Mouse (Mus musculus): ENCODE results near the gene Tipin. TPM values are rescaled to one million over a fixed set of nuclear protein-coding genes. Genes with fewer than 3 reads are reported as not detected.
"Not testable (repeated sequence)": the region's sequence is repeated elsewhere in the genome, so short reads cannot be mapped to it uniquely, and the experiment has no call there.

Gene Tipin
- total and polyA plus RNA-seq, 2 experiments from 2014 or later = 47.4 to 71.1 TPM

- Histone ChIP-seq H3K27me3 (ENCODE audit: insufficient read depth, low read length) (no peaks in the 10 kb centered on the region), H3K9me3 (ENCODE audit: low read length) (no peaks in the 10 kb centered on the region), H3K27ac (ENCODE audit: low read depth, low read length) (no peak overlapping the region), H3K9ac (replicated peaks; ENCODE audit: low read length, poor library complexity, severe bottlenecking) (no peak overlapping the region), H3K4me3 (ENCODE audit: low read depth, low read length) (no peak overlapping the region), H3K4me1 (ENCODE audit: insufficient read depth, low read length) (no peaks in the 10 kb centered on the region), H3K36me3 (ENCODE audit: insufficient read depth, low read length) (no peaks in the 10 kb centered on the region), H3K4me2 (ENCODE audit: low read depth, low read length, poor library complexity, severe bottlenecking) (no peak overlapping the region)
- ATAC-seq (ENCODE audit: low FRiP score) (no peak), DNase-seq (ENCODE audit: low spot score) (no peak)
- WGBS = 61% methylated on average over 1 of the region's 1 CpGs
- TF ChIP-seq CTCF (IDR thresholded peaks at IDR 0.05) = no peak
Observed at GRCm38 (mm10) chr9:64264813-64265212, 16.6 kb upstream of the Tipin start.

DNA sequence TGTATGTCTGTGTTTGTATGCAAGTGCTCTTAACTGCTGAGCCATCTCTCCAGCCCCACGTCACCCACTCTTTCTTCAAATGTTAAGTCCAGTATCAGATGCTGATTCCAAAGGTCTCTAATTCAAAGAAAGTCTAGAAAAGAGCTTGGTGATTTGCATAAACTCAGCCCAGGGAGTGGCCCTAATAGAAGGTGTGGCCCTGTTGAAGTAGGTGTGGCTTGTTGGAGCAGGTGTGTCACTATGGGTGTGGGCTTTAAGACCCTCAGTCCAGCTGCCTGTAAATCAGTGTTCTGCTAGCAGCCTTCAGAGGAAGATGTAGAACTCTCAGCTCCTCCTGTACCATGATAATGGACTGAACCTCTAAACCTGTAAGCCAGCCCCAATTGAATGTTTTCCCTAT lies 14.2 kb upstream of the Tipin start:
- H3K27me3 ChIP-seq (ENCODE audit: insufficient read depth, low read length) = no peaks in the 10 kb centered on the region
- H3K4me2 ChIP-seq (ENCODE audit: low read depth, low read length, poor library complexity, severe bottlenecking) = no peak overlapping the region
- H3K4me1 ChIP-seq (ENCODE audit: insufficient read depth, low read length) = no peaks in the 10 kb centered on the region
- H3K36me3 ChIP-seq (ENCODE audit: insufficient read depth, low read length) = no peaks in the 10 kb centered on the region
- no peak overlapping the region for H3K9ac ChIP-seq (replicated peaks; ENCODE audit: low read length, poor library complexity, severe bottlenecking)
- no peaks in the 10 kb centered on the region for H3K9me3 ChIP-seq (ENCODE audit: low read length)
- H3K4me3 ChIP-seq (ENCODE audit: low read depth, low read length) = no peak overlapping the region
- no peak for DNase-seq (ENCODE audit: low spot score)
- no peak for ATAC-seq (ENCODE audit: low FRiP score)
- no peak overlapping the region for H3K27ac ChIP-seq (ENCODE audit: low read depth, low read length)
- no peak for TF ChIP-seq CTCF (IDR thresholded peaks at IDR 0.05)
- WGBS = 92% methylated on average over 1 of the region's 1 CpGs

GRCm38 (mm10) chr9:64268196-64268595 lies 13.2 kb upstream of the Tipin start:
- ATAC-seq (ENCODE audit: low FRiP score) = no peak
- no peaks in the 10 kb centered on the region for H3K4me1 ChIP-seq (ENCODE audit: insufficient read depth, low read length)
- H3K27ac ChIP-seq (ENCODE audit: low read depth, low read length) = no peak overlapping the region
- no peak overlapping the region for H3K9ac ChIP-seq (replicated peaks; ENCODE audit: low read length, poor library complexity, severe bottlenecking)
- H3K9me3 ChIP-seq (ENCODE audit: low read length) = no peaks in the 10 kb centered on the region
- DNase-seq (ENCODE audit: low spot score) = no peak
- H3K4me3 ChIP-seq (ENCODE audit: low read depth, low read length) = no peak overlapping the region
- H3K4me2 ChIP-seq (ENCODE audit: low read depth, low read length, poor library complexity, severe bottlenecking) = no peak overlapping the region
- H3K36me3 ChIP-seq (ENCODE audit: insufficient read depth, low read length) = no peaks in the 10 kb centered on the region
- WGBS = 84% methylated on average over 10 of the region's 10 CpGs
- TF ChIP-seq CTCF (IDR thresholded peaks at IDR 0.05) = no peak
- no peaks in the 10 kb centered on the region for H3K27me3 ChIP-seq (ENCODE audit: insufficient read depth, low read length)

GRCm38 (mm10) chr9:64268836-64269235 lies 12.5 kb upstream of the Tipin start:
- H3K27me3 ChIP-seq (ENCODE audit: insufficient read depth, low read length); H3K4me2 ChIP-seq (ENCODE audit: low read depth, low read length, poor library complexity, severe bottlenecking); H3K9me3 ChIP-seq (ENCODE audit: low read length); H3K27ac ChIP-seq (ENCODE audit: low read depth, low read length); ATAC-seq (ENCODE audit: low FRiP score); H3K4me3 ChIP-seq (ENCODE audit: low read depth, low read length); H3K4me1 ChIP-seq (ENCODE audit: insufficient read depth, low read length); H3K9ac ChIP-seq (replicated peaks; ENCODE audit: low read length, poor library complexity, severe bottlenecking); H3K36me3 ChIP-seq (ENCODE audit: insufficient read depth, low read length); DNase-seq (ENCODE audit: low spot score): not testable (repeated sequence)
- WGBS = 95% methylated on average over 8 of the region's 8 CpGs

DNA sequence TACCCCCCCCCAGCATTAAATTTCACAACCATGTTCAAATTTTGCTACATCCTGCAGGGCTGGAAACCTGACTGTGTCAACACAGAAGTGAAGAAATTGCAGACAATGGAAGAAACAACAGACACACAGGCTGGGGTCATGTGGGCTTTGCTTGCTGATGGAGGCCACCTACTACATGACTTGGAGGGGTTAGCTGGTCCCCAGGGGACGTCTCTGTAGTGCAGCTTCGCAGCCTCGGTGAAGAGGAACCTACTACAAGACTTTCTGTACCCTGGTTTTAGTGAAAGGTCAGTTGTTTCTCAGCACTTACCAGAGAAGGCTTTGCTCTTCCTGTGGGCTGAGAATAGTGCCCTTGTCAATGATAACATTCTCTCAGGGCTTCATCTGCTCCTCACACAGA lies 10.1 kb upstream of the Tipin start:
- TF ChIP-seq CTCF (IDR thresholded peaks at IDR 0.05) = no peak
- H3K9me3 ChIP-seq (ENCODE audit: low read length) = no peaks in the 10 kb centered on the region
- DNase-seq (ENCODE audit: low spot score) (no peak), ATAC-seq (ENCODE audit: low FRiP score) (no peak)
- H3K36me3 ChIP-seq (ENCODE audit: insufficient read depth, low read length) = no peaks in the 10 kb centered on the region
- no peak overlapping the region for H3K4me3 ChIP-seq (ENCODE audit: low read depth, low read length)
- WGBS = 66% methylated on average over 3 of the region's 3 CpGs
- no peak overlapping the region for H3K4me2 ChIP-seq (ENCODE audit: low read depth, low read length, poor library complexity, severe bottlenecking)
- no peaks in the 10 kb centered on the region for H3K4me1 ChIP-seq (ENCODE audit: insufficient read depth, low read length)
- H3K9ac ChIP-seq (replicated peaks; ENCODE audit: low read length, poor library complexity, severe bottlenecking) = no peak overlapping the region
- H3K27ac ChIP-seq (ENCODE audit: low read depth, low read length) = no peak overlapping the region
- H3K27me3 ChIP-seq (ENCODE audit: insufficient read depth, low read length) = no peaks in the 10 kb centered on the region

GRCm38 (mm10) chr9:64272611-64273010 lies 8.8 kb upstream of the Tipin start:
- H3K9ac ChIP-seq (replicated peaks; ENCODE audit: low read length, poor library complexity, severe bottlenecking) = no peak overlapping the region
- peak; percentile 68 for TF ChIP-seq CTCF (IDR thresholded peaks at IDR 0.05)
- no peak overlapping the region for H3K4me3 ChIP-seq (ENCODE audit: low read depth, low read length)
- WGBS = 43% methylated on average over 7 of the region's 7 CpGs
- H3K36me3 ChIP-seq (ENCODE audit: insufficient read depth, low read length) = no peaks in the 10 kb centered on the region
- H3K4me2 ChIP-seq (ENCODE audit: low read depth, low read length, poor library complexity, severe bottlenecking) = no peak overlapping the region
- ATAC-seq (ENCODE audit: low FRiP score) (no peak), DNase-seq (ENCODE audit: low spot score) (peak; percentile 43)
- no peak overlapping the region for H3K27ac ChIP-seq (ENCODE audit: low read depth, low read length)
- H3K27me3 ChIP-seq (ENCODE audit: insufficient read depth, low read length) = no peaks in the 10 kb centered on the region
- no peaks in the 10 kb centered on the region for H3K4me1 ChIP-seq (ENCODE audit: insufficient read depth, low read length)
- no peaks in the 10 kb centered on the region for H3K9me3 ChIP-seq (ENCODE audit: low read length)

Data from midbrain, postnatal 0 days (tissue).